Mouse (Mus musculus): ENCODE data around the gene Brd1. TPM values are rescaled to one million over a fixed set of nuclear protein-coding genes. Genes with fewer than 3 reads are reported as not detected.
A peak's percentile ranks its signal among the peaks of the same experiment; 100 is the strongest.
"Not testable (repeated sequence)": the region's sequence is repeated elsewhere in the genome, so short reads cannot be mapped to it uniquely, and the experiment has no call there.

The Brd1 gene
- total RNA-seq, 2 experiments from 2014 or later, result 30.1 to 43.0 TPM

GRCm38 (mm10) chr15:88732405-88733020 lies 1.5 kb downstream of the Brd1 start:
- ATAC-seq (ENCODE audit: poor library complexity, severe bottlenecking), result peak; percentile 71

- ATAC-seq (ENCODE audit: poor library complexity, severe bottlenecking), result no peak
These were observed 3.3 kb downstream of the Brd1 start for GRCm38 (mm10) chr15:88730717-88731116.

- no peak for ATAC-seq (ENCODE audit: poor library complexity, severe bottlenecking)
These were observed 6.8 kb downstream of the Brd1 start for GRCm38 (mm10) chr15:88727204-88727603.

GRCm38 (mm10) chr15:88725036-88725435 lies 9.0 kb downstream of the Brd1 start:
- no peak for ATAC-seq (ENCODE audit: poor library complexity, severe bottlenecking)

GRCm38 (mm10) chr15:88724311-88724710 lies 9.7 kb downstream of the Brd1 start:
- no peak for ATAC-seq (ENCODE audit: poor library complexity, severe bottlenecking)

GRCm38 (mm10) chr15:88723205-88723604 lies 10.8 kb downstream of the Brd1 start:
- ATAC-seq (ENCODE audit: poor library complexity, severe bottlenecking), result no peak

- ATAC-seq (ENCODE audit: poor library complexity, severe bottlenecking), result no peak
These were observed 16.8 kb downstream of the Brd1 start for GRCm38 (mm10) chr15:88717239-88717638.

- 0 out of 2 replicates have a peak, but pooled peaks have one; percentile 47 for ATAC-seq (ENCODE audit: poor library complexity, severe bottlenecking)
These were observed 17.7 kb downstream of the Brd1 start for GRCm38 (mm10) chr15:88716350-88716749.

GRCm38 (mm10) chr15:88714021-88714589 lies 19.9 kb downstream of the Brd1 start:
- no peak for ATAC-seq (ENCODE audit: poor library complexity, severe bottlenecking)

GRCm38 (mm10) chr15:88712501-88712900 lies 21.5 kb downstream of the Brd1 start:
- no peak for ATAC-seq (ENCODE audit: poor library complexity, severe bottlenecking)

GRCm38 (mm10) chr15:88709878-88710277 lies 24.2 kb downstream of the Brd1 start:
- no peak for ATAC-seq (ENCODE audit: poor library complexity, severe bottlenecking)

- no peak for ATAC-seq (ENCODE audit: poor library complexity, severe bottlenecking)
These were observed 25.1 kb downstream of the Brd1 start for GRCm38 (mm10) chr15:88708657-88709511.

GRCm38 (mm10) chr15:88708204-88708603 lies 25.8 kb downstream of the Brd1 start:
- ATAC-seq (ENCODE audit: poor library complexity, severe bottlenecking), result no peak

GRCm38 (mm10) chr15:88706987-88707386 lies 27.0 kb downstream of the Brd1 start:
- not testable (repeated sequence) for ATAC-seq (ENCODE audit: poor library complexity, severe bottlenecking)

- ATAC-seq (ENCODE audit: poor library complexity, severe bottlenecking), result no peak
These were observed 27.7 kb downstream of the Brd1 start for GRCm38 (mm10) chr15:88706320-88706719.

- ATAC-seq (ENCODE audit: poor library complexity, severe bottlenecking), result no peak
These were observed 29.7 kb downstream of the Brd1 start for GRCm38 (mm10) chr15:88704284-88704683.

GRCm38 (mm10) chr15:88702501-88702900 lies 31.5 kb downstream of the Brd1 start:
- ATAC-seq (ENCODE audit: poor library complexity, severe bottlenecking), result no peak

- no peak for ATAC-seq (ENCODE audit: poor library complexity, severe bottlenecking)
These were observed 33.3 kb downstream of the Brd1 start for GRCm38 (mm10) chr15:88700759-88701158.

- ATAC-seq (ENCODE audit: poor library complexity, severe bottlenecking), result no peak
These were observed 34.5 kb downstream of the Brd1 start for GRCm38 (mm10) chr15:88699508-88699907.

- ATAC-seq (ENCODE audit: poor library complexity, severe bottlenecking), result no peak
These were observed 36.4 kb downstream of the Brd1 start for GRCm38 (mm10) chr15:88697586-88697985.

GRCm38 (mm10) chr15:88696055-88696454 lies 38.0 kb downstream of the Brd1 start:
- ATAC-seq (ENCODE audit: poor library complexity, severe bottlenecking), result no peak

- ATAC-seq (ENCODE audit: poor library complexity, severe bottlenecking), result no peak
These were observed 40.0 kb downstream of the Brd1 start for GRCm38 (mm10) chr15:88694033-88694432.

All from megakaryocyte, adult 5-6 weeks (primary cell).